Mouse (Mus musculus) embryonic facial prominence, embryonic 12.5 days (tissue): ENCODE results near the gene Zic2. TPM values are rescaled to one million over a fixed set of nuclear protein-coding genes. Genes with fewer than 3 reads are reported as not detected.
A peak's percentile ranks its signal among the peaks of the same experiment; 100 is the strongest.

Experiments
- ATAC-seq: fragments of 200-750 bp; cut with Nextera tagmentation; 2 replicates; pipeline ENCODE4 v1.8.0; 2017; ENCODE audit not compliant: insufficient number of reproducible peaks, insufficient read depth, low FRiP score, low TSS enrichment
- H3K27ac ChIP-seq: fragments of 300-500 bp; sonication (generic); 2 replicates; pipeline ENCODE4 v1.5.1; 2016; ENCODE audit warnings: mild to moderate bottlenecking
- H3K27me3 ChIP-seq: fragments of 300-500 bp; sonication (generic); 2 replicates; pipeline ENCODE4 v1.6.1; 2016; ENCODE audit warnings: mild to moderate bottlenecking, moderate library complexity
- H3K36me3 ChIP-seq: fragments of 300-500 bp; sonication (generic); 2 replicates; pipeline ENCODE4 v1.6.1; 2016; ENCODE audit warnings: mild to moderate bottlenecking
- H3K4me1 ChIP-seq: fragments of 300-500 bp; sonication (generic); 2 replicates; pipeline ENCODE4 v1.6.1; 2016
- H3K4me2 ChIP-seq: fragments of 300-500 bp; sonication (generic); replicated peaks from 2 replicates; pipeline ENCODE4 v1.6.1; 2016; ENCODE audit warnings: mild to moderate bottlenecking, moderate library complexity
- H3K4me3 ChIP-seq: fragments of 300-500 bp; sonication (generic); 2 replicates; pipeline ENCODE4 v1.5.1; 2016; ENCODE audit warnings: mild to moderate bottlenecking
- H3K9ac ChIP-seq: fragments of 300-500 bp; sonication (generic); 2 replicates; pipeline ENCODE4 v1.6.1; 2016; ENCODE audit warnings: mild to moderate bottlenecking, moderate library complexity
- H3K9me3 ChIP-seq: fragments of 300-500 bp; sonication (generic); 2 replicates; pipeline ENCODE4 v1.6.1; 2016; ENCODE audit warnings: mild to moderate bottlenecking, moderate library complexity
- WGBS: fragments of 180-500 bp; shearing (Covaris S2); methylation state at CpG from one replicate; pipeline ENCODE4 v1.1.7; 2016; 5-methylcytosine and 5-hydroxymethylcytosine counted together
- polyA plus RNA-seq: library from polyadenylated mRNA; unstranded; fragments of >200 nt; fragmentation: Nextera tagmentation; extraction: Ambion mirVana; gene quantifications from 2 replicates; pipeline ENCODE4 v1.2.1, GENCODE M21; 2016

Zic2 gene
- polyA plus RNA-seq, 1 experiment from 2014 or later = 4.9 TPM

GRCm38 (mm10) chr14:122472161-122472560, 3.1 kb upstream of the Zic2 start:
- no peaks in the 10 kb centered on the region for H3K36me3 ChIP-seq
- H3K9ac ChIP-seq = no peak overlapping the region
- no peak overlapping the region for H3K4me2 ChIP-seq
- H3K27ac ChIP-seq = no peak overlapping the region
- H3K4me1 ChIP-seq = peaks cover 21% of the 10 kb centered on the region; the same call in 1 of the 2 replicates
- ATAC-seq = no peak
- under 1% methylated on average over 13 of the region's 13 CpGs for WGBS
- peaks cover 82% of the 10 kb centered on the region for H3K27me3 ChIP-seq
- H3K4me3 ChIP-seq = no peak overlapping the region
- no peaks in the 10 kb centered on the region for H3K9me3 ChIP-seq

- H3K9me3 ChIP-seq = no peaks in the 10 kb centered on the region
- peaks cover 21% of the 10 kb centered on the region; the same call in 1 of the 2 replicates for H3K4me1 ChIP-seq
- no peak overlapping the region for H3K4me2 ChIP-seq
- no peak for ATAC-seq
- H3K4me3 ChIP-seq = no peak overlapping the region
- H3K36me3 ChIP-seq = no peaks in the 10 kb centered on the region
- no peak overlapping the region for H3K9ac ChIP-seq
- 2% methylated on average over 5 of the region's 5 CpGs for WGBS
- no peak overlapping the region for H3K27ac ChIP-seq
- H3K27me3 ChIP-seq = peaks cover 78% of the 10 kb centered on the region
Measured at GRCm38 (mm10) chr14:122472647-122473046, 2.6 kb upstream of the Zic2 start.

GRCm38 (mm10) chr14:122473211-122473751, 2.0 kb upstream of the Zic2 start:
- ATAC-seq = no peak
- peak overlapping the region; percentile 49; the same call in 1 of the 2 replicates for H3K4me3 ChIP-seq
- WGBS = under 1% methylated on average over 17 of the region's 17 CpGs
- no peak overlapping the region for H3K27ac ChIP-seq
- H3K36me3 ChIP-seq = no peaks in the 10 kb centered on the region
- H3K4me2 ChIP-seq = peak overlapping the region; percentile 71
- H3K4me1 ChIP-seq = peaks cover 21% of the 10 kb centered on the region; the same call in 1 of the 2 replicates
- H3K9me3 ChIP-seq = no peaks in the 10 kb centered on the region
- H3K9ac ChIP-seq = no peak overlapping the region
- H3K27me3 ChIP-seq = peaks cover 73% of the 10 kb centered on the region

- H3K9me3 ChIP-seq = no peaks in the 10 kb centered on the region
- H3K4me3 ChIP-seq = peak overlapping the region; percentile 49
- peak; percentile 78 for ATAC-seq
- H3K4me1 ChIP-seq = peaks cover 21% of the 10 kb centered on the region; the same call in 1 of the 2 replicates
- peaks cover 71% of the 10 kb centered on the region for H3K27me3 ChIP-seq
- peak overlapping the region; percentile 84 for H3K27ac ChIP-seq
- H3K4me2 ChIP-seq = peak overlapping the region; percentile 71
- under 1% methylated on average over 54 of the region's 57 CpGs for WGBS
- no peaks in the 10 kb centered on the region for H3K36me3 ChIP-seq
- peak overlapping the region; percentile 60 for H3K9ac ChIP-seq
Measured at GRCm38 (mm10) chr14:122474041-122474890, 969 bp upstream of the Zic2 start.

- Histone ChIP-seq H3K27ac (peak overlapping the region; percentile 84), H3K27me3 (peaks cover 64% of the 10 kb centered on the region), H3K9ac (peak overlapping the region; percentile 60), H3K4me2 (peak overlapping the region; percentile 71), H3K4me3 (peak overlapping the region; percentile 49), H3K36me3 (no peaks in the 10 kb centered on the region), H3K4me1 (peaks cover 21% of the 10 kb centered on the region; the same call in 1 of the 2 replicates), H3K9me3 (no peaks in the 10 kb centered on the region)
- WGBS = 1% methylated on average over 65 of the region's 65 CpGs
- no peak for ATAC-seq
Measured at GRCm38 (mm10) chr14:122475557-122476040, 364 bp downstream of the Zic2 start.

GRCm38 (mm10) chr14:122476041-122476821, 996 bp downstream of the Zic2 start:
- peak overlapping the region; percentile 84 for H3K27ac ChIP-seq
- H3K9ac ChIP-seq = peak overlapping the region; percentile 60
- peaks cover 63% of the 10 kb centered on the region for H3K27me3 ChIP-seq
- H3K4me3 ChIP-seq = peak overlapping the region; percentile 49
- peak overlapping the region; percentile 71 for H3K4me2 ChIP-seq
- under 1% methylated on average over 62 of the region's 62 CpGs for WGBS
- no peaks in the 10 kb centered on the region for H3K36me3 ChIP-seq
- H3K9me3 ChIP-seq = no peaks in the 10 kb centered on the region
- ATAC-seq = no peak
- H3K4me1 ChIP-seq = peaks cover 21% of the 10 kb centered on the region; the same call in 1 of the 2 replicates

- Histone ChIP-seq H3K36me3 (no peaks in the 10 kb centered on the region), H3K9ac (peak overlapping the region; percentile 60), H3K27ac (peak overlapping the region; percentile 84), H3K4me1 (peaks cover 21% of the 10 kb centered on the region; the same call in 1 of the 2 replicates), H3K27me3 (peaks cover 64% of the 10 kb centered on the region), H3K9me3 (no peaks in the 10 kb centered on the region), H3K4me3 (peak overlapping the region; percentile 49), H3K4me2 (0 out of 2 replicates have a peak overlapping the region, but pooled peaks have one; percentile 71)
- WGBS = under 1% methylated on average over 18 of the region's 18 CpGs
- ATAC-seq = no peak
Measured at GRCm38 (mm10) chr14:122476822-122477215, 1.6 kb downstream of the Zic2 start.

GRCm38 (mm10) chr14:122477261-122477671, 2.0 kb downstream of the Zic2 start:
- no peak overlapping the region for H3K4me2 ChIP-seq
- WGBS = under 1% methylated on average over 20 of the region's 20 CpGs
- H3K9ac ChIP-seq = peak overlapping the region; percentile 30; the same call in 1 of the 2 replicates
- no peaks in the 10 kb centered on the region for H3K9me3 ChIP-seq
- no peak for ATAC-seq
- no peaks in the 10 kb centered on the region for H3K36me3 ChIP-seq
- no peak overlapping the region; the same call in 1 of the 2 replicates for H3K27ac ChIP-seq
- peaks cover 66% of the 10 kb centered on the region for H3K27me3 ChIP-seq
- peaks cover 21% of the 10 kb centered on the region; the same call in 1 of the 2 replicates for H3K4me1 ChIP-seq
- H3K4me3 ChIP-seq = peak overlapping the region; percentile 49

GRCm38 (mm10) chr14:122477971-122478573, 2.8 kb downstream of the Zic2 start:
- H3K36me3 ChIP-seq = no peaks in the 10 kb centered on the region
- no peak for ATAC-seq
- peak overlapping the region; percentile 52 for H3K9ac ChIP-seq
- H3K9me3 ChIP-seq = no peaks in the 10 kb centered on the region
- H3K4me1 ChIP-seq = peaks cover 21% of the 10 kb centered on the region; the same call in 1 of the 2 replicates
- peak overlapping the region; percentile 29 for H3K4me2 ChIP-seq
- WGBS = 2% methylated on average over 9 of the region's 9 CpGs
- H3K4me3 ChIP-seq = peak overlapping the region; percentile 49
- peaks cover 71% of the 10 kb centered on the region for H3K27me3 ChIP-seq
- peak overlapping the region; percentile 31; the same call in 1 of the 2 replicates for H3K27ac ChIP-seq

GRCm38 (mm10) chr14:122478574-122479011, 3.4 kb downstream of the Zic2 start:
- Histone ChIP-seq H3K27ac (peak overlapping the region; percentile 31), H3K4me2 (peak overlapping the region; percentile 29), H3K4me1 (peaks cover 21% of the 10 kb centered on the region; the same call in 1 of the 2 replicates), H3K9ac (peak overlapping the region; percentile 52), H3K9me3 (no peaks in the 10 kb centered on the region), H3K36me3 (no peaks in the 10 kb centered on the region), H3K27me3 (peaks cover 71% of the 10 kb centered on the region), H3K4me3 (peak overlapping the region; percentile 49)
- ATAC-seq = no peak
- under 1% methylated on average over 22 of the region's 22 CpGs for WGBS
